Mouse (Mus musculus) left cerebral cortex, adult 2 months (tissue): ENCODE measurements around the gene Pbdc1. TPM values are rescaled to one million over a fixed set of nuclear protein-coding genes. Genes with fewer than 3 reads are reported as not detected.
"Not testable (repeated sequence)": the region's sequence is repeated elsewhere in the genome, so short reads cannot be mapped to it uniquely, and the experiment has no call there.

Experiments used
- DNase-seq, 2 experiments: peaks; one replicate each; pipeline ENCODE4 v3.0.0; 2021 to 2022; ENCODE audit warnings: low spot score in 2 of 2, mixed read lengths in 1 of 2; ENCODE audit errors: extremely low spot score in 1 of 2
- H3K27ac ChIP-seq: fragments of 200-600 bp; 2 replicates; pipeline ENCODE4 v1.8.1; 2022
- H3K4me3 ChIP-seq: fragments of 200-600 bp; 2 replicates; pipeline ENCODE4 v1.8.1; 2022
- CTCF ChIP-seq: fragments of 200-600 bp; IDR thresholded peaks from 2 replicates; pipeline ENCODE4 v1.8.1; 2022; ENCODE audit warnings: antibody characterized with exemption, mild to moderate bottlenecking, moderate library complexity
- intact Hi-C: fragments of 180-260 bp; cut with DNase I; formaldehyde crosslinking; loops from one replicate; pipeline ENCODE4 v1.15.1; 2025
- long read RNA-seq, 2 experiments: library from polyadenylated mRNA; stranded (forward); transcript quantifications; one replicate each; pipeline ENCODE4 v2.0.0; 2021; ENCODE audit warnings: borderline mapping rate in 2 of 2
- total RNA-seq, 2 experiments: library from RNA; stranded (reverse); gene quantifications; 2 replicates each; pipeline ENCODE4 v1.2.3; 2021

Pbdc1 gene
- 10 to 100 TPM; 17.2 to 18.5 TPM for total RNA-seq
- long read RNA-seq, experiment 1, transcript Pbdc1-201 (6 exons, 2,638 nt) = major isoform, 5 of 8 reads
- long read RNA-seq, experiment 1, partial matches to known transcripts = 0 of 8 reads
- long read RNA-seq, experiment 1, other reads (novel, unspliced or antisense) = 3 of 8 reads
- long read RNA-seq, experiment 2, transcript Pbdc1-201 (6 exons, 2,638 nt) = major isoform, 8 of 10 reads
- long read RNA-seq, experiment 2, partial matches to known transcripts = 0 of 10 reads
- long read RNA-seq, experiment 2, other reads (novel, unspliced or antisense) = 2 of 10 reads

GRCm38 (mm10) chrX:105079615-105080092, at the start of gene Pbdc1:
Gene Pbdc1 (plus strand): TSS chrX:105079756.
- intact Hi-C loops = loop anchor here (1.0 kb wide), 1 partner anchor 9 kb away; no protein-coding TSS in a partner anchor
- DNase-seq = peak; percentile 85 to 92
- no peak; the same call in none of the 2 replicates for TF ChIP-seq CTCF
- Histone ChIP-seq H3K27ac (peak within 1 kb of the TSS; percentile 76), H3K4me3 (peak within 1 kb of the TSS; percentile 55)

GRCm38 (mm10) chrX:105037666-105038065, 41.9 kb upstream of the Pbdc1 start:
- Histone ChIP-seq H3K27ac (no peak overlapping the region), H3K4me3 (no peak overlapping the region)
- no peak for DNase-seq
- TF ChIP-seq CTCF = peak; percentile 43
- intact Hi-C loops = no loop called here

- no peak for TF ChIP-seq CTCF
These were observed 15.3 kb upstream of the Pbdc1 start for GRCm38 (mm10) chrX:105064294-105064693.

GRCm38 (mm10) chrX:105064801-105065200, 14.8 kb upstream of the Pbdc1 start:
- no peak for TF ChIP-seq CTCF
- DNase-seq = no peak
- Histone ChIP-seq H3K4me3 (no peak overlapping the region), H3K27ac (no peak overlapping the region)
- intact Hi-C loops = no loop called here

More at GRCm38 (mm10) chrX:105064294-105064693, 15.3 kb upstream of the Pbdc1 start:
- no peak for DNase-seq
- intact Hi-C loops = no loop called here
- H3K4me3 ChIP-seq = no peak overlapping the region
- H3K27ac ChIP-seq = no peak overlapping the region

- TF ChIP-seq CTCF = peak; percentile 60
- DNase-seq = peak; percentile 72 to 78
- Histone ChIP-seq H3K4me3 (peak overlapping the region; percentile 57), H3K27ac (peak overlapping the region; percentile 84)
- intact Hi-C loops = loop anchor here (1.0 kb wide), 1 partner anchor 9 kb away; the partner anchor contains the start of gene Pbdc1
These were observed 9.7 kb upstream of the Pbdc1 start for GRCm38 (mm10) chrX:105069671-105070503.

- H3K27ac ChIP-seq = peak overlapping the region; percentile 76
- TF ChIP-seq CTCF = no peak
- intact Hi-C loops = loop anchor here (1.0 kb wide), 1 partner anchor 9 kb away; no protein-coding TSS in a partner anchor
- no peak for DNase-seq
- H3K4me3 ChIP-seq = peak overlapping the region; percentile 55
These were observed 405 bp upstream of the Pbdc1 start for GRCm38 (mm10) chrX:105079151-105079550.

- Histone ChIP-seq H3K27ac (no peak overlapping the region; the same call in none of the 2 replicates), H3K4me3 (peak overlapping the region; percentile 55)
- TF ChIP-seq CTCF = no peak
- intact Hi-C loops = no loop called here
- DNase-seq = no peak
These were observed 540 bp downstream of the Pbdc1 start for GRCm38 (mm10) chrX:105080096-105080495.

- DNase-seq, H3K27ac ChIP-seq, intact Hi-C loops, H3K4me3 ChIP-seq: not testable (repeated sequence)
These were observed 3.5 kb downstream of the Pbdc1 start for GRCm38 (mm10) chrX:105083013-105083412.

- no peak overlapping the region for H3K4me3 ChIP-seq
- no peak for DNase-seq
- H3K27ac ChIP-seq = no peak overlapping the region
- intact Hi-C loops = loop anchor here (2.0 kb wide), 1 partner anchor 21 kb away; no protein-coding TSS in a partner anchor
- peak; percentile 74 for TF ChIP-seq CTCF
These were observed 24.6 kb downstream of the Pbdc1 start for GRCm38 (mm10) chrX:105104175-105104574.

- H3K27ac ChIP-seq = no peak overlapping the region
- intact Hi-C loops = no loop called here
- no peak for DNase-seq
These were observed 35.4 kb downstream of the Pbdc1 start for GRCm38 (mm10) chrX:105114994-105115393.

GRCm38 (mm10) chrX:105120275-105121226, 41.0 kb downstream of the Pbdc1 start, which contains the start of gene Magee1:
Gene Magee1 (plus strand): TSS chrX:105120378.
- Histone ChIP-seq H3K4me3 (peak within 1 kb of the TSS; percentile 69), H3K27ac (peak within 1 kb of the TSS; percentile 92)
- intact Hi-C loops = loop anchor here (5.0 kb wide), 1 partner anchor 892 kb away; the partner anchor contains the start of gene Magt1
- no peak for TF ChIP-seq CTCF
- DNase-seq = peak; percentile 84 to 86

More at GRCm38 (mm10) chrX:105114994-105115393, 35.4 kb downstream of the Pbdc1 start:
- H3K4me3 ChIP-seq = no peak overlapping the region
- no peak for TF ChIP-seq CTCF
